Mouse (Mus musculus) megakaryocyte, embryonic 14.5 days (primary cell): ENCODE measurements around the gene Card10.

Experiments
- FLI1 ChIP-seq: IDR thresholded peaks from 2 replicates; pipeline ENCODE4 v1.6.1; 2012; ENCODE audit warnings: low read length, inconsistent platforms, mixed read lengths
- GATA1 ChIP-seq: IDR thresholded peaks from 3 replicates; pipeline ENCODE4 v1.6.1; 2012; ENCODE audit warnings: mixed read lengths, low read length, inconsistent platforms, borderline replicate concordance

GRCm38 (mm10) chr15:78742831-78743230 lies 60.0 kb downstream of the Card10 start:
- TF ChIP-seq GATA1 = no peak
- no peak for TF ChIP-seq FLI1
